Mouse (Mus musculus) heart, postnatal 0 days (tissue): ENCODE data around the gene Ehd1. TPM values are rescaled to one million over a fixed set of nuclear protein-coding genes. Genes with fewer than 3 reads are reported as not detected.
"Not testable (repeated sequence)": the region's sequence is repeated elsewhere in the genome, so short reads cannot be mapped to it uniquely, and the experiment has no call there.

Experiments used
- ATAC-seq: fragments of 200-750 bp; cut with Nextera tagmentation; 2 replicates; pipeline ENCODE4 v1.8.0; 2017; ENCODE audit warnings: low read depth, moderate number of reproducible peaks, moderate library complexity; ENCODE audit not compliant: insufficient read depth
- DNase-seq: peaks from one replicate; pipeline ENCODE4 v3.0.0-alpha.2; 2016; ENCODE audit warnings: low spot score
- H3K27ac ChIP-seq: fragments of 300-500 bp; sonication (generic); 2 replicates; pipeline ENCODE4 v1.5.1; 2014; ENCODE audit warnings: low read depth, mild to moderate bottlenecking
- H3K27me3 ChIP-seq: fragments of 300-500 bp; sonication (generic); 2 replicates; pipeline ENCODE4 v1.6.1; 2014; ENCODE audit warnings: low read length, mixed read lengths; ENCODE audit not compliant: control insufficient read depth, insufficient read depth
- H3K36me3 ChIP-seq: fragments of 300-500 bp; sonication (generic); replicated peaks from 2 replicates; pipeline ENCODE4 v1.6.1; 2014; ENCODE audit warnings: low read length, mixed read lengths; ENCODE audit not compliant: control insufficient read depth, insufficient read depth
- H3K4me1 ChIP-seq: fragments of 300-500 bp; sonication (generic); 2 replicates; pipeline ENCODE4 v1.6.1; 2014; ENCODE audit warnings: antibody characterized with exemption; ENCODE audit not compliant: control insufficient read depth, insufficient read depth
- H3K4me2 ChIP-seq: fragments of 300-500 bp; sonication (generic); 2 replicates; pipeline ENCODE4 v1.6.1; 2014; ENCODE audit warnings: low read depth, mild to moderate bottlenecking, low read length, moderate library complexity
- H3K4me3 ChIP-seq: fragments of 300-500 bp; sonication (generic); 2 replicates; pipeline ENCODE4 v1.5.1; 2014; ENCODE audit warnings: low read depth, low read length
- H3K9ac ChIP-seq: fragments of 300-500 bp; sonication (generic); replicated peaks from 2 replicates; pipeline ENCODE4 v1.6.1; 2014; ENCODE audit warnings: low read depth, low read length, mixed read lengths
- H3K9me3 ChIP-seq: fragments of 300-500 bp; sonication (generic); replicated peaks from 2 replicates; pipeline ENCODE4 v1.6.1; 2016; ENCODE audit warnings: low read length; ENCODE audit not compliant: control insufficient read depth
- CTCF ChIP-seq: IDR thresholded peaks from 2 replicates; pipeline ENCODE4 v1.5.1; 2016; ENCODE audit warnings: antibody characterized with exemption, control low read depth, low read depth
- EP300 ChIP-seq: IDR thresholded peaks from 2 replicates; pipeline ENCODE4 v1.6.1; 2016; ENCODE audit warnings: antibody characterized with exemption, low read depth
- WGBS: fragments of 180-500 bp; shearing (Covaris S2); extraction: QIAGEN DNeasy Blood & Tissue Kit; methylation state at CpG from one replicate; pipeline ENCODE4 v1.1.7; 2014; 5-methylcytosine and 5-hydroxymethylcytosine counted together
- polyA plus RNA-seq: library from polyadenylated mRNA; unstranded; fragments of >200 nt; fragmentation: Nextera tagmentation; extraction: Ambion mirVana; gene quantifications from 2 replicates; pipeline ENCODE4 v1.2.1, GENCODE M21; 2015
- total RNA-seq: library from RNA; depleted of rRNA; stranded (reverse); fragments of >200 nt; gene quantifications from 2 replicates; pipeline ENCODE4 v1.2.3, GENCODE M21; 2014; ENCODE audit warnings: low replicate concordance

Gene Ehd1
- total and polyA plus RNA-seq, 2 experiments from 2014 or later = 60.3 to 127 TPM

GRCm38 (mm10) chr19:6286434-6287401 is 10.2 kb downstream of the Ehd1 start:
- Histone ChIP-seq H3K36me3 (peaks cover 36% of the 10 kb centered on the region), H3K27ac (peak overlapping the region; percentile 82), H3K4me3 (no peak overlapping the region), H3K4me2 (peak overlapping the region; percentile 11; the same call in 1 of the 2 replicates), H3K9ac (peak overlapping the region; percentile 1; the same call in 1 of the 2 replicates), H3K27me3 (no peaks in the 10 kb centered on the region), H3K9me3 (no peaks in the 10 kb centered on the region), H3K4me1 (peaks cover 50% of the 10 kb centered on the region)
- DNase-seq (no peak), ATAC-seq (no peak)
- 65% methylated on average over 19 of the region's 19 CpGs for WGBS
- no peak for TF ChIP-seq EP300
- TF ChIP-seq CTCF = no peak

- no peak overlapping the region for H3K9ac ChIP-seq
- no peak overlapping the region for H3K4me2 ChIP-seq
- no peak overlapping the region for H3K4me3 ChIP-seq
- H3K9me3 ChIP-seq = no peaks in the 10 kb centered on the region
- TF ChIP-seq CTCF = no peak
- no peak for TF ChIP-seq EP300
- ATAC-seq (no peak), DNase-seq (peak; percentile 45)
- H3K4me1 ChIP-seq = peaks cover 53% of the 10 kb centered on the region
- peak overlapping the region; percentile 82 for H3K27ac ChIP-seq
- 71% methylated on average over 13 of the region's 13 CpGs for WGBS
- no peaks in the 10 kb centered on the region for H3K27me3 ChIP-seq
- H3K36me3 ChIP-seq = peaks cover 20% of the 10 kb centered on the region
These were observed 11.8 kb downstream of the Ehd1 start for GRCm38 (mm10) chr19:6288236-6288894.

GRCm38 (mm10) chr19:6289696-6290238 is 13.2 kb downstream of the Ehd1 start:
- Histone ChIP-seq H3K9ac (no peak overlapping the region), H3K27ac (no peak overlapping the region; the same call in 1 of the 2 replicates), H3K9me3 (no peaks in the 10 kb centered on the region), H3K27me3 (no peaks in the 10 kb centered on the region), H3K4me1 (peaks cover 44% of the 10 kb centered on the region), H3K36me3 (peaks cover 27% of the 10 kb centered on the region), H3K4me2 (no peak overlapping the region), H3K4me3 (no peak overlapping the region)
- 92% methylated on average over 14 of the region's 14 CpGs for WGBS
- ATAC-seq (no peak), DNase-seq (no peak)
- TF ChIP-seq EP300 = no peak
- TF ChIP-seq CTCF = no peak

GRCm38 (mm10) chr19:6290720-6291116 is 14.2 kb downstream of the Ehd1 start:
- H3K4me2 ChIP-seq, H3K4me3 ChIP-seq, H3K9me3 ChIP-seq, H3K9ac ChIP-seq, DNase-seq, H3K27me3 ChIP-seq, ATAC-seq: not testable (repeated sequence)
- 0 out of 2 replicates have a peak overlapping the region, but pooled peaks have one; percentile 49 for H3K27ac ChIP-seq
- H3K36me3 ChIP-seq = peaks cover 36% of the 10 kb centered on the region
- 93% methylated on average over 5 of the region's 6 CpGs for WGBS
- H3K4me1 ChIP-seq = peaks cover 34% of the 10 kb centered on the region

GRCm38 (mm10) chr19:6291117-6291781 is 14.7 kb downstream of the Ehd1 start:
- Histone ChIP-seq H3K27ac (peak overlapping the region; percentile 73), H3K9me3 (no peaks in the 10 kb centered on the region), H3K9ac (no peak overlapping the region), H3K27me3 (no peaks in the 10 kb centered on the region), H3K4me1 (peaks cover 29% of the 10 kb centered on the region), H3K4me2 (no peak overlapping the region), H3K36me3 (peaks cover 42% of the 10 kb centered on the region), H3K4me3 (no peak overlapping the region)
- ATAC-seq = peak; percentile 57; the same call in 1 of the 2 replicates
- TF ChIP-seq EP300 = no peak
- TF ChIP-seq CTCF = no peak
- DNase-seq = peak; percentile 58
- WGBS = 65% methylated on average over 10 of the region's 10 CpGs
